Mouse (Mus musculus): ENCODE results near the gene Ubl4b. TPM values are rescaled to one million over a fixed set of nuclear protein-coding genes. Genes with fewer than 3 reads are reported as not detected.

Ubl4b gene
- polyA plus RNA-seq, 1 experiment, result not detected

GRCm38 (mm10) chr3:107595938-107596461 is 41.1 kb upstream of the Ubl4b start:
- Histone ChIP-seq H3ac (ENCODE audit: control insufficient read depth, insufficient read length, low read depth) (no peak overlapping the region), H3K79me3 (ENCODE audit: low read depth) (no peaks in the 10 kb centered on the region), H3K36me3 (ENCODE audit: control insufficient read depth, insufficient read depth) (no peaks in the 10 kb centered on the region), H3K4me3 (ENCODE audit: insufficient read depth, poor library complexity, severe bottlenecking) (no peak overlapping the region), H3K79me2 (ENCODE audit: control insufficient read depth, insufficient read depth) (no peaks in the 10 kb centered on the region), H3K27me3 (ENCODE audit: control insufficient read depth, insufficient read depth, insufficient read length) (peaks cover 73% of the 10 kb centered on the region)
- TF ChIP-seq CEBPB (IDR thresholded peaks at IDR 0.05; ENCODE audit: low read depth) (no peak), CTCF (IDR thresholded peaks at IDR 0.05; ENCODE audit: control insufficient read depth, insufficient read depth, insufficient read length) (no peak), MYOD1 (IDR thresholded peaks at IDR 0.05; ENCODE audit: control insufficient read depth, insufficient read length, low read depth) (no peak), USF1 (IDR thresholded peaks at IDR 0.05; ENCODE audit: low read depth) (no peak), MYOG (IDR thresholded peaks at IDR 0.05; ENCODE audit: control insufficient read depth, extremely low read depth, insufficient read length) (no peak), MAX (IDR thresholded peaks at IDR 0.05) (no peak), FOSL1 (IDR thresholded peaks at IDR 0.05; ENCODE audit: insufficient read depth, low read length, poor library complexity, severe bottlenecking) (no peak)

GRCm38 (mm10) chr3:107595264-107595937 is 40.5 kb upstream of the Ubl4b start:
- Histone ChIP-seq H3K4me3 (ENCODE audit: insufficient read depth, poor library complexity, severe bottlenecking) (no peak overlapping the region), H3K27me3 (ENCODE audit: control insufficient read depth, insufficient read depth, insufficient read length) (peaks cover 67% of the 10 kb centered on the region), H3K79me2 (ENCODE audit: control insufficient read depth, insufficient read depth) (no peaks in the 10 kb centered on the region), H3K79me3 (ENCODE audit: low read depth) (no peaks in the 10 kb centered on the region), H3K36me3 (ENCODE audit: control insufficient read depth, insufficient read depth) (no peaks in the 10 kb centered on the region), H3ac (ENCODE audit: control insufficient read depth, insufficient read length, low read depth) (no peak overlapping the region)
- TF ChIP-seq FOSL1 (IDR thresholded peaks at IDR 0.05; ENCODE audit: insufficient read depth, low read length, poor library complexity, severe bottlenecking), result no peak
- TF ChIP-seq MYOG (IDR thresholded peaks at IDR 0.05; ENCODE audit: control insufficient read depth, extremely low read depth, insufficient read length), result no peak
- no peak for TF ChIP-seq MYOD1 (IDR thresholded peaks at IDR 0.05; ENCODE audit: control insufficient read depth, insufficient read length, low read depth)
- TF ChIP-seq CEBPB (IDR thresholded peaks at IDR 0.05; ENCODE audit: low read depth), result no peak
- TF ChIP-seq MAX (IDR thresholded peaks at IDR 0.05), result no peak
- TF ChIP-seq USF1 (IDR thresholded peaks at IDR 0.05; ENCODE audit: low read depth), result no peak
- TF ChIP-seq CTCF (IDR thresholded peaks at IDR 0.05; ENCODE audit: control insufficient read depth, insufficient read depth, insufficient read length), result no peak

- Histone ChIP-seq H3K79me3 (ENCODE audit: low read depth) (no peaks in the 10 kb centered on the region), H3K27me3 (ENCODE audit: control insufficient read depth, insufficient read depth, insufficient read length) (peaks cover 63% of the 10 kb centered on the region), H3K79me2 (ENCODE audit: control insufficient read depth, insufficient read depth) (no peaks in the 10 kb centered on the region), H3K36me3 (ENCODE audit: control insufficient read depth, insufficient read depth) (no peaks in the 10 kb centered on the region), H3ac (ENCODE audit: control insufficient read depth, insufficient read length, low read depth) (no peak within 1 kb of the TSS), H3K4me3 (ENCODE audit: insufficient read depth, poor library complexity, severe bottlenecking) (no peak within 1 kb of the TSS)
- TF ChIP-seq MYOD1 (IDR thresholded peaks at IDR 0.05; ENCODE audit: control insufficient read depth, insufficient read length, low read depth), result no peak
- no peak for TF ChIP-seq MYOG (IDR thresholded peaks at IDR 0.05; ENCODE audit: control insufficient read depth, extremely low read depth, insufficient read length)
- no peak for TF ChIP-seq USF1 (IDR thresholded peaks at IDR 0.05; ENCODE audit: low read depth)
- TF ChIP-seq CTCF (IDR thresholded peaks at IDR 0.05; ENCODE audit: control insufficient read depth, insufficient read depth, insufficient read length), result no peak
- TF ChIP-seq FOSL1 (IDR thresholded peaks at IDR 0.05; ENCODE audit: insufficient read depth, low read length, poor library complexity, severe bottlenecking), result no peak
- TF ChIP-seq CEBPB (IDR thresholded peaks at IDR 0.05; ENCODE audit: low read depth), result no peak
- no peak for TF ChIP-seq MAX (IDR thresholded peaks at IDR 0.05)
These were observed 39.9 kb upstream of the Ubl4b start, which contains the start of gene Alx3 for GRCm38 (mm10) chr3:107594662-107595263. Gene Alx3 (plus strand): TSS chr3:107595031.

GRCm38 (mm10) chr3:107593632-107594031 is 38.8 kb upstream of the Ubl4b start:
- no peaks in the 10 kb centered on the region for H3K79me3 ChIP-seq (ENCODE audit: low read depth)
- H3K4me3 ChIP-seq (ENCODE audit: insufficient read depth, poor library complexity, severe bottlenecking), result no peak overlapping the region
- H3K27me3 ChIP-seq (ENCODE audit: control insufficient read depth, insufficient read depth, insufficient read length), result peaks cover 65% of the 10 kb centered on the region
- no peaks in the 10 kb centered on the region for H3K79me2 ChIP-seq (ENCODE audit: control insufficient read depth, insufficient read depth)
- no peaks in the 10 kb centered on the region for H3K36me3 ChIP-seq (ENCODE audit: control insufficient read depth, insufficient read depth)
- no peak overlapping the region for H3ac ChIP-seq (ENCODE audit: control insufficient read depth, insufficient read length, low read depth)
- TF ChIP-seq FOSL1 (IDR thresholded peaks at IDR 0.05; ENCODE audit: insufficient read depth, low read length, poor library complexity, severe bottlenecking) (no peak), CEBPB (IDR thresholded peaks at IDR 0.05; ENCODE audit: low read depth) (no peak), MAX (IDR thresholded peaks at IDR 0.05) (no peak), CTCF (IDR thresholded peaks at IDR 0.05; ENCODE audit: control insufficient read depth, insufficient read depth, insufficient read length) (no peak), MYOD1 (IDR thresholded peaks at IDR 0.05; ENCODE audit: control insufficient read depth, insufficient read length, low read depth) (no peak), MYOG (IDR thresholded peaks at IDR 0.05; ENCODE audit: control insufficient read depth, extremely low read depth, insufficient read length) (no peak), USF1 (IDR thresholded peaks at IDR 0.05; ENCODE audit: low read depth) (no peak)

GRCm38 (mm10) chr3:107591612-107592011 is 36.7 kb upstream of the Ubl4b start:
- Histone ChIP-seq H3K4me3 (ENCODE audit: insufficient read depth, poor library complexity, severe bottlenecking) (no peak overlapping the region), H3K79me3 (ENCODE audit: low read depth) (no peaks in the 10 kb centered on the region), H3ac (ENCODE audit: control insufficient read depth, insufficient read length, low read depth) (no peak overlapping the region), H3K79me2 (ENCODE audit: control insufficient read depth, insufficient read depth) (no peaks in the 10 kb centered on the region), H3K27me3 (ENCODE audit: control insufficient read depth, insufficient read depth, insufficient read length) (peaks cover 68% of the 10 kb centered on the region), H3K36me3 (ENCODE audit: control insufficient read depth, insufficient read depth) (no peaks in the 10 kb centered on the region)
- TF ChIP-seq CTCF (IDR thresholded peaks at IDR 0.05; ENCODE audit: control insufficient read depth, insufficient read depth, insufficient read length), result no peak
- TF ChIP-seq MYOG (IDR thresholded peaks at IDR 0.05; ENCODE audit: control insufficient read depth, extremely low read depth, insufficient read length), result no peak
- no peak for TF ChIP-seq MYOD1 (IDR thresholded peaks at IDR 0.05; ENCODE audit: control insufficient read depth, insufficient read length, low read depth)
- TF ChIP-seq MAX (IDR thresholded peaks at IDR 0.05), result no peak
- TF ChIP-seq USF1 (IDR thresholded peaks at IDR 0.05; ENCODE audit: low read depth), result no peak
- TF ChIP-seq FOSL1 (IDR thresholded peaks at IDR 0.05; ENCODE audit: insufficient read depth, low read length, poor library complexity, severe bottlenecking), result no peak
- TF ChIP-seq CEBPB (IDR thresholded peaks at IDR 0.05; ENCODE audit: low read depth), result no peak
